Mouse (Mus musculus) olfactory bulb, adult 2 months (tissue): ENCODE measurements around the gene Avpr1a.

ENCODE experiments used
- CTCF ChIP-seq: fragments of 200-500 bp; IDR thresholded peaks from 2 replicates; pipeline ENCODE4 v1.5.1; 2012; ENCODE audit warnings: low read depth, mild to moderate bottlenecking, low read length, moderate library complexity; ENCODE audit not compliant: insufficient read depth
- POLR2A ChIP-seq: fragments of 200-500 bp; IDR thresholded peaks from 2 replicates; pipeline ENCODE4 v1.6.1; 2012; ENCODE audit warnings: mild to moderate bottlenecking, low read depth, low read length, moderate library complexity; ENCODE audit not compliant: insufficient read depth

GRCm38 (mm10) chr10:122448717-122449611, 665 bp downstream of the Avpr1a start:
- TF ChIP-seq CTCF = no peak
- no peak for TF ChIP-seq POLR2A
